Mouse (Mus musculus) myocyte (in vitro differentiated cells): ENCODE measurements at regions not wholly inside any gene's neighbourhood (a gene's known extent, or its start where the extent isn't known, plus 50 kb on each side); places are given as distances from the start of the nearest gene placed in this dataset.

ENCODE experiments used
- H3K27me3 ChIP-seq: one replicate; pipeline ENCODE4 v1.6.1; 2011; ENCODE audit not compliant: control insufficient read depth, insufficient read depth, insufficient read length
- H3K36me3 ChIP-seq: one replicate; pipeline ENCODE4 v1.6.1; 2011; ENCODE audit not compliant: control insufficient read depth, insufficient read depth
- H3K4me2 ChIP-seq: one replicate; pipeline ENCODE4 v1.6.1; 2011; ENCODE audit warnings: low read depth, control low read depth
- H3K4me3 ChIP-seq: one replicate; pipeline ENCODE4 v1.5.1; 2011; ENCODE audit warnings: mild to moderate bottlenecking, control low read depth, moderate library complexity
- H3K79me2 ChIP-seq: one replicate; pipeline ENCODE4 v1.6.1; 2011; ENCODE audit not compliant: control insufficient read depth, insufficient read depth
- H3ac ChIP-seq: one replicate; pipeline ENCODE4 v1.6.1; 2011; ENCODE audit not compliant: control insufficient read depth, insufficient read length
- CEBPB ChIP-seq: IDR thresholded peaks from 2 replicates; pipeline ENCODE4 v1.6.1; 2011; ENCODE audit warnings: mild to moderate bottlenecking, moderate library complexity; ENCODE audit not compliant: poor library complexity, insufficient read depth, severe bottlenecking
- E2F4 ChIP-seq: IDR thresholded peaks from one replicate; pipeline ENCODE4 v1.6.1; 2011; ENCODE audit warnings: mild to moderate bottlenecking, control low read depth, moderate library complexity; ENCODE audit not compliant: insufficient read depth
- MAX ChIP-seq: IDR thresholded peaks from one replicate; pipeline ENCODE4 v1.6.1; 2011; ENCODE audit warnings: low read depth, mild to moderate bottlenecking, control low read depth
- MYOD1 ChIP-seq, 3 experiments: IDR thresholded peaks; one replicate each; pipeline ENCODE4 v1.6.1; 2011; ENCODE audit warnings: control low read depth in 2 of 3, low read depth in 2 of 3, mild to moderate bottlenecking in 2 of 3, moderate library complexity in 1 of 3; ENCODE audit not compliant: insufficient read length in 2 of 3, control insufficient read depth in 1 of 3
- MYOG ChIP-seq, 3 experiments: IDR thresholded peaks; one replicate each; pipeline ENCODE4 v1.6.1; 2011; ENCODE audit warnings: control low read depth in 2 of 3, low read depth in 2 of 3, mild to moderate bottlenecking in 2 of 3; ENCODE audit not compliant: insufficient read length in 2 of 3, control insufficient read depth in 1 of 3, insufficient read depth in 1 of 3
- POLR2A ChIP-seq: IDR thresholded peaks from one replicate; pipeline ENCODE4 v1.6.1; 2011; ENCODE audit warnings: low read depth, mild to moderate bottlenecking, control low read depth, moderate library complexity; ENCODE audit not compliant: insufficient read length
- POLR2AphosphoS2 ChIP-seq: IDR thresholded peaks from one replicate; pipeline ENCODE4 v1.6.1; 2011; ENCODE audit warnings: low read depth, control low read depth; ENCODE audit not compliant: insufficient read length
- REST ChIP-seq: IDR thresholded peaks from one replicate; pipeline ENCODE4 v1.6.1; 2011; ENCODE audit warnings: mild to moderate bottlenecking, control low read depth, moderate library complexity; ENCODE audit not compliant: insufficient read depth, insufficient read length
- SRF ChIP-seq: IDR thresholded peaks from one replicate; pipeline ENCODE4 v1.6.1; 2011; ENCODE audit warnings: low read depth; ENCODE audit not compliant: control insufficient read depth, insufficient read length
- TCF12 ChIP-seq: IDR thresholded peaks from one replicate; pipeline ENCODE4 v1.6.1; 2011; ENCODE audit warnings: mild to moderate bottlenecking, control low read depth; ENCODE audit not compliant: poor library complexity, insufficient read depth, severe bottlenecking
- TCF3 ChIP-seq: IDR thresholded peaks from one replicate; pipeline ENCODE4 v1.6.1; 2011; ENCODE audit warnings: low read depth, control low read depth; ENCODE audit not compliant: insufficient read length
- USF1 ChIP-seq: IDR thresholded peaks from one replicate; pipeline ENCODE4 v1.6.1; 2011; ENCODE audit warnings: low read depth, mild to moderate bottlenecking, control low read depth, moderate library complexity

DNA sequence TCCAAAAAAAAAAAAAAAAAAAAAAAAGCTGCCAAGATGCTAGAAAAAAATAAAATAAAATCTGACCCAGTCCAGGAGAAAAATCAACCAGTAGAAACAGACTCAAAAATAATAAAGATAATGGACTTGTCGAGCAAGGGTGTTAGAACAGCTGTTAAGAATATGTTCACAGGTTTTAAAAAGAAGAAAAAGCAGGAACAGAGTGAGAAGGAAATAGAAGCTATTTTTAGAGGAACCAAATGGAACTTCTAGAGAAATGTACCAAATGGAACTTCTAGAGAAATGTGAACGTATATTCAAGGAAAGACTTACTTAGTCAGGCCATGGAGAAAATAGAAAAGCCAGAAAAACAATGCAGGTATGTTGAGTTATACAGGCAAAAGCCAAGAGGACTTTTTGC, 662.4 kb upstream of the Jmjd1c start:
- no peak overlapping the region for H3ac ChIP-seq
- H3K4me3 ChIP-seq: no peak overlapping the region
- no peaks in the 10 kb centered on the region for H3K27me3 ChIP-seq
- no peak overlapping the region for H3K4me2 ChIP-seq
- no peaks in the 10 kb centered on the region for H3K36me3 ChIP-seq
- no peak for TF ChIP-seq TCF12
- TF ChIP-seq CEBPB: no peak
- TF ChIP-seq E2F4: no peak
- no peak for TF ChIP-seq MYOD1 (IDR thresholded peaks at IDR 0.05; ENCODE audit: control insufficient read depth in 1 of 3, insufficient read length in 2 of 3, low read depth in 2 of 3)
- no peak for TF ChIP-seq SRF
- no peak for TF ChIP-seq POLR2AphosphoS2
- no peak for TF ChIP-seq REST
- TF ChIP-seq USF1: no peak
- TF ChIP-seq MAX: no peak
- TF ChIP-seq MYOG (IDR thresholded peaks at IDR 0.05; ENCODE audit: control insufficient read depth in 1 of 3, insufficient read depth in 1 of 3, insufficient read length in 2 of 3, low read depth in 2 of 3): no peak
- TF ChIP-seq POLR2A: no peak
- no peak for TF ChIP-seq TCF3
- H3K79me2 ChIP-seq: no peaks in the 10 kb centered on the region

DNA sequence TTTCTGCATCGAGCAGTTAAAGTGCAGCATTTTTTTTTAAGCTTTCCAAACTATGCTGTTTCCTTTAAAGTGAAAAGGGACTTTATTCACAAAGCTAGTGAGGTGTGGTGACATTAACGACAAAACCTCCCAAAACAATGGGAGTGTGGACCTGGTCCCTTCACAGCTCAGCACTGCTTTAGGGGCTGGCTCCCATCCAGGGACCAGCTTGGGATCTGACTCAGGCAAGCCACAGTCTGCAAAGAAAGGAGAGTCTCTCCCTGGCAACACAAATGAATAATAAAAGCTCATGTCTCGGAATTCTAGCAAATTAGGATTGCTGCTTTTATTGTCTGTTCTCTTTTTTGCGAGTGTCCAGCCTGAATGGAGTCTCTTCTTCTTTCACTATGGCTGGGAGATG, 625.2 kb upstream of the Jmjd1c start:
- TF ChIP-seq MYOG (IDR thresholded peaks at IDR 0.05; ENCODE audit: control insufficient read depth in 1 of 3, insufficient read depth in 1 of 3, insufficient read length in 2 of 3, low read depth in 2 of 3) (no peak), E2F4 (no peak)
- no peak overlapping the region for H3ac ChIP-seq
- no peaks in the 10 kb centered on the region for H3K79me2 ChIP-seq
- no peaks in the 10 kb centered on the region for H3K36me3 ChIP-seq
- H3K4me2 ChIP-seq: peak overlapping the region; percentile 30
- no peaks in the 10 kb centered on the region for H3K27me3 ChIP-seq
- H3K4me3 ChIP-seq: no peak overlapping the region

DNA sequence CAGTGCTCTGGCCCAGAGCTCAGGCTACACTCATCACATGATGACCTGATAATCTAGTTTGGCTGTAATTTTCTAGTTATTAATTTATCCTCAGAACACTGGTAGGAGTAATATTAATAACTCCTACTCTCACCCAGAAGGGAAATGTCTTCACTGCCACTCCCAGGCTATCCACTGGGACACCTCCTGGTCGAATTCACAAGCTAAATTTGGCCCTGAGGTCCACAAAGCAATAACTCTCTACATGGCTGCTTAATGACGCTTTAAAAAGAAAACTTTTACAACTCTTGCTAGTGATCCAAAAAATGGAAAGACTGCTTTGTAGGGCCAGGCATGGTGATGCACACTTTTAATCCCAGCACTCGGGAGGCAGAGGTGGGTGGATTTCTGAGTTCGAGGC, 623.9 kb upstream of the Jmjd1c start:
- no peaks in the 10 kb centered on the region for H3K79me2 ChIP-seq
- H3ac ChIP-seq: no peak overlapping the region
- H3K4me2 ChIP-seq: no peak overlapping the region
- no peak for TF ChIP-seq USF1
- no peaks in the 10 kb centered on the region for H3K27me3 ChIP-seq
- H3K36me3 ChIP-seq: no peaks in the 10 kb centered on the region
- H3K4me3 ChIP-seq: no peak overlapping the region

DNA sequence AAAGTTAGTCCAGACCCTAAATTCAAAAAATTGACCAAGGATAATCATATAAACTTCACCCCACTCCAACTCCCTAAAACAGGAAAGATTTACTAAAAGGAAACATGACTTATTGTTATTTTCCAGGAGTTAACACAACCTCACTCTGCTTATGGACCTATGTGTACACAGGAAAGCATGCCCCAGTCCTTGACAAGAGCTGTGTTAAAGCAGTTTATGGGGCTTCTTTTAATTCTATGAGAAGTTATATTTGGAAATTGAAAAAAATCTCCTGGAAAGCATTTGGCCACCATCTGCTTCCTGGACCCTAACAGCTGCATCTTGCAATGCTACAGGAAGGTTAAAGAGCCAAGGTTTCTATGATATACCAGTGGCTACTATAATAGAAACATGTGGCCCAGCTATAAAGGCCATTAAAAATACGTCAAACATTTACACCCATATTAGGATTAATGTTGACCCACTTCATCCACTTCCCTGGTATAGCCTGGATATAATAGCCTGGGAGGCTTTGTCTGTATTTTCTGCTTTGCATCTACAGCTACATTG, 620.7 kb upstream of the Jmjd1c start:
- Histone ChIP-seq H3K4me3 (no peak overlapping the region), H3K79me2 (no peaks in the 10 kb centered on the region), H3K36me3 (no peaks in the 10 kb centered on the region), H3K27me3 (no peaks in the 10 kb centered on the region), H3K4me2 (no peak overlapping the region), H3ac (no peak overlapping the region)
- TF ChIP-seq USF1: no peak
- TF ChIP-seq SRF: no peak
- no peak for TF ChIP-seq TCF12

DNA sequence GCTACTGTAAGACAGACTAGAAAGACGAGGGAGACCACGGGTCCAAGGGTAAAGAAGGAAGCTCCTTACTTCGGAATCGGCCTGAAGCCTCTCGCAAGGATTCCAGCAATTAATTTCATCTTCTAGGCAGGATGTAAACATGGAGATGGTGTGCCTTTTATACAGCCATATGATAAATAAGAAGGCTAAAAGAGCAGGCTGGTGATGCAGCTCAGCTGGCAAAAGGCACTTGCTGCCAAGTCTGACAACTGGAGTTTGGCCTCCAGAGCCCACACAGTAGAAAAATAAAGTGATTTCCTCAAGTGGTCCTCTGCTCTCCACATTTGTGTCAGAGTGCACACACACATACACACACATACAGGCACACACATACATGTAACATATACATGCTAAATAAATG, 605.1 kb upstream of the Jmjd1c start:
- no peaks in the 10 kb centered on the region for H3K27me3 ChIP-seq
- no peaks in the 10 kb centered on the region for H3K36me3 ChIP-seq
- no peak overlapping the region for H3K4me3 ChIP-seq
- TF ChIP-seq MYOG (IDR thresholded peaks at IDR 0.05; ENCODE audit: control insufficient read depth in 1 of 3, insufficient read depth in 1 of 3, insufficient read length in 2 of 3, low read depth in 2 of 3) (no peak), POLR2A (no peak)
- no peaks in the 10 kb centered on the region for H3K79me2 ChIP-seq
- no peak overlapping the region for H3ac ChIP-seq
- H3K4me2 ChIP-seq: no peak overlapping the region

DNA sequence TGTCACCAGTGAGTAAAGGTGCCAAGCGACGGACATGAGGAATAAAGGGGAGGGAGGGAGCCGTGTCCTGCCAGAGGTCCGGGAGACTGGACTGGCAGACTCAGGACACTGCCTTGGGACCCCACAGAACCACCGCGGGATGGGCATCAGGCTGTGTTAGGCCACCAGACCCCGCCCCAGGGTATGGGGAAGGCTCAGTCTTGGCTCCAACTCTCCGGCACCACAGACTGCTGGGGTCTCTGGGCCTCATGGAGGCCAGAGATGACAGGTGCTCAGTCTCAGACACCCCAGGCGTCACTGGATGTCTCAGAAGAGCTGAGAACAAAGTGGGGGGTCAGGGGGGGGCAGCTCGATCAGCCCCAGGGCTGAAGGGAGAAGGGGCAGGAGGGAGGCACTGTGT, 604.1 kb upstream of the Jmjd1c start:
- TF ChIP-seq MAX (no peak), CEBPB (no peak), SRF (no peak), REST (no peak), E2F4 (no peak), POLR2AphosphoS2 (no peak), MYOD1 (IDR thresholded peaks at IDR 0.05; ENCODE audit: control insufficient read depth in 1 of 3, insufficient read length in 2 of 3, low read depth in 2 of 3) (no peak), POLR2A (no peak), TCF12 (no peak), MYOG (IDR thresholded peaks at IDR 0.05; ENCODE audit: control insufficient read depth in 1 of 3, insufficient read depth in 1 of 3, insufficient read length in 2 of 3, low read depth in 2 of 3) (no peak), TCF3 (no peak), USF1 (no peak)
- Histone ChIP-seq H3K36me3 (no peaks in the 10 kb centered on the region), H3ac (no peak overlapping the region), H3K79me2 (no peaks in the 10 kb centered on the region), H3K27me3 (no peaks in the 10 kb centered on the region), H3K4me2 (no peak overlapping the region), H3K4me3 (no peak overlapping the region)
